Mouse (Mus musculus) urinary bladder, postnatal 25 days (tissue): ENCODE measurements around the gene Tedc2.

Experiments used
- DNase-seq: peaks from one replicate; pipeline ENCODE4 v3.0.0; 2022; ENCODE audit warnings: low spot score

The Tedc2 gene

GRCm38 (mm10) chr17:24193769-24194168 lies 26.9 kb downstream of the Tedc2 start:
- no peak for DNase-seq

GRCm38 (mm10) chr17:24193268-24193667 lies 27.4 kb downstream of the Tedc2 start:
- DNase-seq = no peak

DNA sequence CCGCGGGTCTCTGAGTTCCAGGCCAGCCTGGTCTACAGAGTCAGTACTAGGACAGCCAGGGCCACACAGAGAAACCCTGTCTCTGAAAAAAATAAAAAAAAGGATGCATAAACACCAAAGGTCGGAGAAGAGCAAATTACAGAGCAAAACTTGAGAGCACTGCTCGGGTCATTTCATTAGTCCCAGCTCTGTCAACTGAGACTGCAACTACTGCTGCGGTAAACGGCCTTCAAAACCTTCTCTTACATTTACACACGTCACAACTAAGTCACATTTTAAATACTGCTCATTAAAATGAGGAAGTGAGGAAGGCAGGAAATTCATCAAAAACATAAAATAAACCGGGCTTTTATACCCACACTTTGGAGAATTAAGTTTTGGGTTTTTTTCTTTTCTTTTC lies 27.8 kb downstream of the Tedc2 start:
- no peak for DNase-seq

DNA sequence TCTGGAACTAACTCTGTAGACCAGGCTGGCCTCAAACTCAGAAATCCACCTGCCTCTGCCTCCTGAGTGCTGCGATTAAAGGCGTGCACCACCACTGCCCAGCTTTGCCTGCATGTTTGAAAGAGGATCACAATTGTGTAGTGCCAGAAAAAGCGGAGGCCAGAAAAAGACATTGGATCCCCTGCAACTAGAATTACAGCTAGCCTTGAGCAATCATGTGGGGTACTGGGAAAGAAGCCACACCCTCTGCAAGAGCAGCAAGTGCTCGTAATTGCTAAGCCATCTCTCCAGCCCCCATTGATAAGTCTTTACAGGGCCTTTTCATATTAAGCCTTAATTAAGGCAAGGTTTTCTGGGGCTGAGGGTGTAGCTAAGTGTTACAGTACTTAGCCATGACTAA lies 29.2 kb downstream of the Tedc2 start:
- no peak for DNase-seq

DNA sequence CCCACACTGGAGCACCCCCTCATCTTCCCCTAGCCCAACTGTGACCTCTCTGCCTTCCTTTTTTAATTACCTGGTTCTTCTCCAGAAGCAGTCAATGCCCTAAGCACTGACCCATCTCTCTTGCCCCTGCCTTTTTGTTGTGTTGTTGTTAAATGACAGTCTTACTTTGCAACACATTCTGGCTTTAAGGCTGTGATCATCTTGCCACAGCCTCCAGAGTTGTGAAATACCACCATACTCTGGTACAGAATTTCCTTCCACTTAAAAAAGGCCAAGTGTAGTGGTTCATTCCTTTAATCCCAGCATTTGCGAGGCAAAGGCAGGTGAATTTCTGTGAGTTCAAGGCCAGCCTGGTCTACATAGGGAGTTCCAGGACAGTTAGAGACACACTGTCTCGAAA lies 29.7 kb downstream of the Tedc2 start:
- no peak for DNase-seq

GRCm38 (mm10) chr17:24174259-24174658 lies 46.4 kb downstream of the Tedc2 start:
- DNase-seq = no peak

- DNase-seq = peak; percentile 68
Observed at GRCm38 (mm10) chr17:24173423-24173822, 47.2 kb downstream of the Tedc2 start.

DNA sequence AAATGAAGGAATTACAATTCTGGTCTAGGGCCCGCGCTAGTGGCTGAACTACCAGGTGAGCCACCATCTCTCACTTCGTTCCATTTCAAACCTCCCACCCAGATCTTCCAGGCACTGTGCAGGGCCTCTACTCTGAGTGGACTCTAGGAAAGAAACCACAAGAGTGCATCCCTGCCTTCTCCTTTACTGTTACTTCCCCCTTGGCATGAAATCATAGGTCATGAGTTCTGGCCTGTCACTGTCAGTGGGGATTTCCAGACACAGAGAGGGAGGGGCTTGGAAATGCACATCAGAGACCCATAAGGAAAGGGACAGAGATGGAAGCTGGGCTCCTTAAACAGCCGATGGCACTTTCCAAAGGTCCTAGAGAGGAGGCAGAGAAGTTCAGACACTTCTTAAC lies 48.9 kb downstream of the Tedc2 start:
- no peak for DNase-seq

- no peak for DNase-seq
Observed at GRCm38 (mm10) chr17:24170729-24171128, 49.9 kb downstream of the Tedc2 start.

DNA sequence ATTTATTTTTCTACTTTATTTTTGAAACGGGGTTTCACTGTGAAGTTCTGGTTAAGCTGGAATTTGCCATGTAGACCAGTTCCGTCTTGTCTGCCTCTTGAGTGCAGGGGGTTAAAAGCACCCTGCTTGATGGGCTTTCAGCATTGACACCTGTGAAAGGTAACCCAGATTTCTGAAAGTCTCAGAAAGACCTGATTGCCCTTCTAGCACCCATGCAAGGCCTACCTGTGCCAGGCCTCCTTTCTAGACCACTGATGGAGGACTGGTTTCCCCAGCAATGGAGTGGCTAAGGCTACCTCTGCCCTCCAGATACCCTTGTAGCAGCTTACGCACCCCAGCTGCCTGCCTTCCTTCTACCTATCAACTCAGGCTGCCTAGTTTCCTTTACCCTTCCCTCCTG lies 50.5 kb downstream of the Tedc2 start:
- no peak for DNase-seq

DNA sequence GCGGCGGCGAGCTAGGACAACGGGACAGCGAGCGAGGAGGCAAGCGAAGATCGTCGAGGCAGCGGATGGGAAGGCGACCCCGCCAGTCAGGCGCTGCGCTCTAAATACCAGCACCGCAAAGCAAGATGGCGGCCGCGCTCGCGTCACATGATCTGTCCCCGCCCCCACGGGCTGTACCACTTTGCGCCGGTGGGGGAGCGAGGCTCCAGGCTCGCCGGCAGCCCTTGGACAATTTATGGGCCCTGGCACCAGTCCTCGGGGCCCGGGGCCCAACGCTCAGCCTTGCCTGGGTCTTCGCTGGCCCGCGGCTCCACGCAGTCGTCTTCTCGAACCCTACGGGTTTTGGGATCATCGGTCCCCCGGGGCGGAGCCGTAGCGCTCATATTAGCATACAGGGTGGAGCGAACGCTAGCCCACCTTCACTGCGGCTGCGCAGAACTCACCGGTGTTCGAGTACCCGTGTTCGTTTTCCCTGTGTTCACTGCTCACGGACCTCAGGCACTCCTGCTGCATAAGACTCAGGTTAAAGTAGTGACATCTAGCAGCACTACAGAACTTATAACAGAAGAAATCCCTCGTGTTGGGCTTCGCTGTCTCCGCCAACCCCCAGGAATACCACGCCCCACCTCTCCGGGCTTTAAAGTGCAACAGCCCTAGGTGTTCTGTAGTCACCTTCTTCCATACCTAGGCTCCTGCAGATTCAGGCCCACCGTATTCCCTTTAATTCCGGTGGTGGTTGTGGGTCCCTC lies 51.2 kb downstream of the Tedc2 start, which contains the start of gene Atp6v0c:
TSS of gene Atp6v0c (minus strand) at position 386 of the 749 bp plus-strand sequence.
- DNase-seq = peak; percentile 91

DNA sequence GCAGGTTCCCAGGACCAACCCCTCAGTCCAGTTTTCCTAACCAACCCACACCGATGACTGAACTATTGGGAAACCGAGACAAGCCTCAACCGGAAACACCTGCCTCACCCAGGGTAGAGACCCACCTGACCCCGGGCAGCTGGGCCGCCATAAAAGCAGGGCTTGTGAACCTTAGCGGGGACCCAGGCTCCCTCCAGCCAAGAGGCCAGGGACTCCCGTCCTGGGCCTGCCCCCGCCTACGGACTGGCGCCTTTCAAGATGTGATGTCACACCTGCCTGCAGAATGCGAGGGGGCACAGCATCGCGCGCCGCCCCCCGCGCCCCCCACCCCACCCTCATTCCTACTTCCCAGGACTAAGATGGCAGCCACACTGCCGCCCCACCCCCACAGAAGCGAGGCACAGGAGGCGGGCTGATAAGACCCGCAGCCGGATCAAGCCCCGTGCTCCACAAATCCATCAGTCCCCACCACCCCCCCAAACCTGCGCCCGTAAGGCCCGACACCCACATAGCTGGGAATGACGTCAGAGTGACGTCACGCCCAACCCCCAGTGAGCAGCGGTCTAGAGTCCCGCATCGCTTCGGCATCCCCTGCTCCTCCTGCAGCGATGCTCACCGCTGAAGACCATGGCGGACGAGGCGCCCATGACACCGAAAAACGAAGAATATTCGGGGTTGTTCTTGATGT lies 51.9 kb downstream of the Tedc2 start:
- peak; percentile 50 for DNase-seq

DNA sequence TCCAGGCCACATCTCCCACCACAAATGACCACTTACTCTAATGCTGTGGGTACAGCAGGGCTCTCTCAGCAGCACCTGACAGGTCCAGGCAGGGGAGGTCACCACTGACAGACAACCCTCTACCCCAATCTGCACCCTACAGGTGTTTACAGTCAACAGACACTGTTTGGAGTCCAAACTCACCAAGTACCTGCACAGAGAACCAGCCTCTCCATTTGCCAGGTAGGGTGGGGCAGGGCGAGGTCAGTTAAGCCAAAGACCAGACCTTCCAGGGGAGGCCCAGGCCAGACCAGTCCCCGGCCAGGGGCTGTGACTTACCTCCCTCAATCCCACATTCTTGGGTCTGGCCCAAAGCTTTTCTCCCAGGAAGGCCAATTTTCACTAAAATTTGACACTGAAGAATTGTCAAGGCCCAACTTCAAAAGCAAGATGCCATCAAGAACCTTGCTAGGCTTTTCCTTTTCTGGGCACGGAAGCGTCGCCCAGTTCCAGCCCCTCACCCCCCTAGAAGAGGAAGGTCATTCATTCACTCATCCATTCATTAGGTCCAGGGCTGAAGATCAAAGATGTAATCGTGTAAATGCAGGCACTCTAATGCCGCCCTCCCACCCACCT lies 52.7 kb downstream of the Tedc2 start:
- no peak for DNase-seq

GRCm38 (mm10) chr17:24167120-24167519 lies 53.5 kb downstream of the Tedc2 start:
- no peak for DNase-seq
